Mouse (Mus musculus) embryonic facial prominence, embryonic 15.5 days (tissue): ENCODE measurements around the gene Zfpm1. TPM values are rescaled to one million over a fixed set of nuclear protein-coding genes. Genes with fewer than 3 reads are reported as not detected.

ENCODE experiments used
- ATAC-seq: fragments of 200-750 bp; cut with Nextera tagmentation; 2 replicates; pipeline ENCODE4 v1.8.0; 2017; ENCODE audit warnings: low read depth, moderate TSS enrichment; ENCODE audit not compliant: insufficient number of reproducible peaks, low FRiP score, low TSS enrichment
- H3K27ac ChIP-seq: fragments of 300-500 bp; sonication (generic); replicated peaks from 2 replicates; pipeline ENCODE4 v1.5.1; 2015; ENCODE audit warnings: mild to moderate bottlenecking, inconsistent platforms
- H3K27me3 ChIP-seq: fragments of 300-500 bp; sonication (generic); 2 replicates; pipeline ENCODE4 v1.6.1; 2015; ENCODE audit warnings: inconsistent platforms
- H3K36me3 ChIP-seq: fragments of 300-500 bp; sonication (generic); 2 replicates; pipeline ENCODE4 v1.6.1; 2015; ENCODE audit warnings: mild to moderate bottlenecking, inconsistent platforms
- H3K4me1 ChIP-seq: fragments of 300-500 bp; sonication (generic); 2 replicates; pipeline ENCODE4 v1.6.1; 2015; ENCODE audit warnings: inconsistent platforms
- H3K4me2 ChIP-seq: fragments of 300-500 bp; sonication (generic); replicated peaks from 2 replicates; pipeline ENCODE4 v1.6.1; 2015; ENCODE audit warnings: mild to moderate bottlenecking, inconsistent platforms
- H3K4me3 ChIP-seq: fragments of 300-500 bp; sonication (generic); replicated peaks from 2 replicates; pipeline ENCODE4 v1.5.1; 2015; ENCODE audit warnings: mild to moderate bottlenecking, inconsistent platforms
- H3K9ac ChIP-seq: fragments of 300-500 bp; sonication (generic); 2 replicates; pipeline ENCODE4 v1.6.1; 2015; ENCODE audit warnings: inconsistent platforms
- H3K9me3 ChIP-seq: fragments of 300-500 bp; sonication (generic); replicated peaks from 2 replicates; pipeline ENCODE4 v1.6.1; 2016; ENCODE audit warnings: inconsistent platforms
- WGBS: fragments of 180-500 bp; shearing (Covaris S2); methylation state at CpG from one replicate; pipeline ENCODE4 v1.1.7; 2015; 5-methylcytosine and 5-hydroxymethylcytosine counted together
- polyA plus RNA-seq: library from polyadenylated mRNA; unstranded; fragments of >200 nt; fragmentation: Nextera tagmentation; extraction: Ambion mirVana; gene quantifications from 2 replicates; pipeline ENCODE4 v1.2.1, GENCODE M21; 2015

The Zfpm1 gene
- polyA plus RNA-seq, 1 experiment from 2014 or later: 1.6 TPM

- H3K27me3 ChIP-seq: no peaks in the 10 kb centered on the region
- no peak overlapping the region for H3K27ac ChIP-seq
- H3K9me3 ChIP-seq: no peaks in the 10 kb centered on the region
- H3K4me2 ChIP-seq: no peak overlapping the region
- H3K9ac ChIP-seq: no peak overlapping the region
- peaks cover 26% of the 10 kb centered on the region for H3K4me1 ChIP-seq
- WGBS: 71% methylated on average over 16 of the region's 16 CpGs
- H3K36me3 ChIP-seq: no peaks in the 10 kb centered on the region
- ATAC-seq: no peak
- no peak overlapping the region for H3K4me3 ChIP-seq
Observed at GRCm38 (mm10) chr8:122299581-122300254, 17.8 kb downstream of the Zfpm1 start.

- no peak overlapping the region for H3K9ac ChIP-seq
- no peak overlapping the region for H3K4me3 ChIP-seq
- WGBS: 79% methylated on average over 13 of the region's 13 CpGs
Observed at GRCm38 (mm10) chr8:122301081-122301480, 19.1 kb downstream of the Zfpm1 start.

GRCm38 (mm10) chr8:122301866-122302265, 19.9 kb downstream of the Zfpm1 start:
- Histone ChIP-seq H3K4me2 (no peak overlapping the region), H3K36me3 (no peaks in the 10 kb centered on the region), H3K4me1 (peaks cover 7% of the 10 kb centered on the region), H3K27me3 (no peaks in the 10 kb centered on the region), H3K4me3 (no peak overlapping the region), H3K9ac (no peak overlapping the region), H3K9me3 (no peaks in the 10 kb centered on the region), H3K27ac (no peak overlapping the region)
- WGBS: 78% methylated on average over 5 of the region's 5 CpGs
- no peak for ATAC-seq

More at GRCm38 (mm10) chr8:122301081-122301480, 19.1 kb downstream of the Zfpm1 start:
- ATAC-seq: no peak
- Histone ChIP-seq H3K36me3 (no peaks in the 10 kb centered on the region), H3K9me3 (no peaks in the 10 kb centered on the region), H3K4me1 (peaks cover 15% of the 10 kb centered on the region), H3K27ac (no peak overlapping the region), H3K4me2 (no peak overlapping the region), H3K27me3 (no peaks in the 10 kb centered on the region)

- Histone ChIP-seq H3K27me3 (no peaks in the 10 kb centered on the region), H3K9ac (no peak overlapping the region), H3K36me3 (no peaks in the 10 kb centered on the region), H3K27ac (no peak overlapping the region), H3K9me3 (no peaks in the 10 kb centered on the region), H3K4me1 (no peaks in the 10 kb centered on the region), H3K4me2 (no peak overlapping the region), H3K4me3 (no peak overlapping the region)
- 72% methylated on average over 6 of the region's 6 CpGs for WGBS
- no peak for ATAC-seq
Observed at GRCm38 (mm10) chr8:122303451-122303850, 21.5 kb downstream of the Zfpm1 start.

GRCm38 (mm10) chr8:122304058-122304457, 22.1 kb downstream of the Zfpm1 start:
- H3K9me3 ChIP-seq: no peaks in the 10 kb centered on the region
- H3K27me3 ChIP-seq: no peaks in the 10 kb centered on the region
- H3K4me1 ChIP-seq: no peaks in the 10 kb centered on the region
- no peaks in the 10 kb centered on the region for H3K36me3 ChIP-seq
- no peak overlapping the region for H3K9ac ChIP-seq
- H3K4me2 ChIP-seq: no peak overlapping the region
- no peak overlapping the region for H3K4me3 ChIP-seq
- 20% methylated on average over 3 of the region's 3 CpGs for WGBS
- no peak overlapping the region for H3K27ac ChIP-seq
- ATAC-seq: no peak

- H3K9ac ChIP-seq: no peak overlapping the region
- H3K27me3 ChIP-seq: no peaks in the 10 kb centered on the region
- no peaks in the 10 kb centered on the region for H3K4me1 ChIP-seq
- H3K4me2 ChIP-seq: no peak overlapping the region
- H3K9me3 ChIP-seq: no peaks in the 10 kb centered on the region
- no peak overlapping the region for H3K4me3 ChIP-seq
- H3K36me3 ChIP-seq: no peaks in the 10 kb centered on the region
- WGBS: 82% methylated on average over 26 of the region's 26 CpGs
- no peak overlapping the region for H3K27ac ChIP-seq
- no peak for ATAC-seq
Observed at GRCm38 (mm10) chr8:122306660-122307399, 24.9 kb downstream of the Zfpm1 start.

- 73% methylated on average over 8 of the region's 8 CpGs for WGBS
- Histone ChIP-seq H3K9ac (no peak overlapping the region), H3K4me3 (no peak overlapping the region), H3K27ac (no peak overlapping the region), H3K4me1 (no peaks in the 10 kb centered on the region), H3K4me2 (no peak overlapping the region), H3K36me3 (no peaks in the 10 kb centered on the region), H3K27me3 (no peaks in the 10 kb centered on the region), H3K9me3 (no peaks in the 10 kb centered on the region)
- ATAC-seq: no peak
Observed at GRCm38 (mm10) chr8:122307836-122308235, 25.9 kb downstream of the Zfpm1 start.

GRCm38 (mm10) chr8:122309272-122309671, 27.3 kb downstream of the Zfpm1 start:
- no peaks in the 10 kb centered on the region for H3K9me3 ChIP-seq
- no peak overlapping the region for H3K9ac ChIP-seq
- H3K27me3 ChIP-seq: no peaks in the 10 kb centered on the region
- no peaks in the 10 kb centered on the region for H3K4me1 ChIP-seq
- no peak overlapping the region for H3K4me3 ChIP-seq
- no peak for ATAC-seq
- WGBS: 83% methylated on average over 12 of the region's 12 CpGs
- no peaks in the 10 kb centered on the region for H3K36me3 ChIP-seq
- no peak overlapping the region for H3K27ac ChIP-seq
- H3K4me2 ChIP-seq: no peak overlapping the region

GRCm38 (mm10) chr8:122311115-122311514, 29.2 kb downstream of the Zfpm1 start:
- WGBS: 74% methylated on average over 2 of the region's 2 CpGs
- no peak overlapping the region for H3K27ac ChIP-seq
- H3K27me3 ChIP-seq: no peaks in the 10 kb centered on the region
- no peaks in the 10 kb centered on the region for H3K4me1 ChIP-seq
- H3K9me3 ChIP-seq: no peaks in the 10 kb centered on the region
- no peak overlapping the region for H3K4me2 ChIP-seq
- no peak overlapping the region for H3K9ac ChIP-seq
- no peak for ATAC-seq
- H3K36me3 ChIP-seq: no peaks in the 10 kb centered on the region
- H3K4me3 ChIP-seq: no peak overlapping the region

GRCm38 (mm10) chr8:122312553-122312952, 30.6 kb downstream of the Zfpm1 start:
- WGBS: 58% methylated on average over 2 of the region's 2 CpGs

GRCm38 (mm10) chr8:122313310-122313709, 31.4 kb downstream of the Zfpm1 start:
- WGBS: 60% methylated on average over 12 of the region's 12 CpGs

More at GRCm38 (mm10) chr8:122312553-122312952, 30.6 kb downstream of the Zfpm1 start:
- H3K9me3 ChIP-seq: no peaks in the 10 kb centered on the region
- ATAC-seq: no peak
- H3K4me1 ChIP-seq: no peaks in the 10 kb centered on the region
- H3K27ac ChIP-seq: no peak overlapping the region
- no peaks in the 10 kb centered on the region for H3K27me3 ChIP-seq
- no peak overlapping the region for H3K9ac ChIP-seq
- no peak overlapping the region for H3K4me2 ChIP-seq
- no peaks in the 10 kb centered on the region for H3K36me3 ChIP-seq
- H3K4me3 ChIP-seq: no peak overlapping the region

More at GRCm38 (mm10) chr8:122313310-122313709, 31.4 kb downstream of the Zfpm1 start:
- ATAC-seq: no peak
- H3K27ac ChIP-seq: no peak overlapping the region
- H3K36me3 ChIP-seq: no peaks in the 10 kb centered on the region
- no peaks in the 10 kb centered on the region for H3K9me3 ChIP-seq
- H3K4me3 ChIP-seq: no peak overlapping the region
- no peaks in the 10 kb centered on the region for H3K4me1 ChIP-seq
- no peaks in the 10 kb centered on the region for H3K27me3 ChIP-seq
- no peak overlapping the region for H3K4me2 ChIP-seq
- H3K9ac ChIP-seq: no peak overlapping the region
